Mouse (Mus musculus): Measurements from ENCODE around the gene Ugt1a6b.

The Ugt1a6b gene

DNA sequence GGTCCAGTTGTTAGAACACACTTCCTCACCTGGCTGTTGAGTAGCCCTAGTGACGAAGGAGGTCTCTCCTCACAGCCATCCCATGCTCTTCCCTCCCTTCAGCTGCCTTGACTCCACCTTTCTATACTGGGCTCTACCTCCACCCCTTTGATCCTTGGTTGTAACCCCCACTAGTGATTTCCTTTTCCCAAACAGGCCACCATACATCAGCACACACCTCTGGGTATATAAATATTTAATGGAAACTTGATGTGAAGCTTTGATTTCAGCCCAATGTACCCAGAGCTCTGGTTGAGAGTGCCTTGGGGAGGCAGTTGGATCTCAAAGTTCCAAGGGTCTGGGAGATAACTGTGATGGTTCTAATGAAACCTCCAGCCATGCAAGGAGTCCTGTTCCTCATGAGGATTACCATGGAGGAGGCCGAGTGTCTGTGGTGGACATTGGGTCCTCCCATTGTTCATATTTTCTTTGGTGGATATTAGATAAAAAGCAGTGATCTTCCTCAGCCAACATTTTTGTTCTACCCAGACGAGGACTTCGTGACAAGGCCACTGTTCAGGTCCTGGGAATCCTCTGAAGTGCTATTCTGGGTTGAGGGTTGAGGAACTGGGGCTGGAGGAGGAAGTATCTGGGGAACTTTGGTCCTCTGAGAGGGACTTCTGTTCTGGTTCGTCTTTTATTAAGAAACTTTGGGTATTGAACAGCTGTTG, 123.8 kb downstream of the Ugt1a6b start, which contains the start of gene Mroh2a:
Gene Mroh2a (plus strand): TSS at position 317 of the 710 bp plus-strand sequence.
- DNase-seq = no peak

DNA sequence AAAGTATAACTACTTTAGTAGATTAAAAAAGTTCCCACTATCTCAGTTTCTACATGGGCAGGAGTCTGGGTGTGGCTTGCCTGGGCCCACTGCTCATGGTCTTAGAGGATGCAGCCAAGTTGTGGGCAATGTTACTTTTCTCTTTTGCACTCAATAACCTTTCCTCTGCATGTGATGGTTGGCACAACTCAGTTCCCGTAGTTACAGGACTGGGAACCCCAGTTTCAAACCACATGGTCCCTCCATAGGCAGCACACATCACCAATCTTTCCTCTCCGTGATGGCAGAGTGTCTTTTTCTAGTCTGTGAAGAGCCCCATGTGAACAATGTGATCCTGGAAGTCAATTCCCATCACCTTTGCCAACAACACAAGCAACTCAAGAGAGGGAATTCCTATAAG, 124.4 kb downstream of the Ugt1a6b start:
- DNase-seq = no peak

- no peak for DNase-seq
Measured at GRCm38 (mm10) chr1:88228121-88228520, 125.1 kb downstream of the Ugt1a6b start.

GRCm38 (mm10) chr1:88229566-88229965, 126.5 kb downstream of the Ugt1a6b start:
- no peak for DNase-seq

- DNase-seq = no peak
Measured at GRCm38 (mm10) chr1:88229986-88230385, 126.9 kb downstream of the Ugt1a6b start.

GRCm38 (mm10) chr1:88230421-88230820, 127.4 kb downstream of the Ugt1a6b start:
- DNase-seq = no peak

GRCm38 (mm10) chr1:88230981-88231802, 128.1 kb downstream of the Ugt1a6b start:
- no peak for DNase-seq

DNA sequence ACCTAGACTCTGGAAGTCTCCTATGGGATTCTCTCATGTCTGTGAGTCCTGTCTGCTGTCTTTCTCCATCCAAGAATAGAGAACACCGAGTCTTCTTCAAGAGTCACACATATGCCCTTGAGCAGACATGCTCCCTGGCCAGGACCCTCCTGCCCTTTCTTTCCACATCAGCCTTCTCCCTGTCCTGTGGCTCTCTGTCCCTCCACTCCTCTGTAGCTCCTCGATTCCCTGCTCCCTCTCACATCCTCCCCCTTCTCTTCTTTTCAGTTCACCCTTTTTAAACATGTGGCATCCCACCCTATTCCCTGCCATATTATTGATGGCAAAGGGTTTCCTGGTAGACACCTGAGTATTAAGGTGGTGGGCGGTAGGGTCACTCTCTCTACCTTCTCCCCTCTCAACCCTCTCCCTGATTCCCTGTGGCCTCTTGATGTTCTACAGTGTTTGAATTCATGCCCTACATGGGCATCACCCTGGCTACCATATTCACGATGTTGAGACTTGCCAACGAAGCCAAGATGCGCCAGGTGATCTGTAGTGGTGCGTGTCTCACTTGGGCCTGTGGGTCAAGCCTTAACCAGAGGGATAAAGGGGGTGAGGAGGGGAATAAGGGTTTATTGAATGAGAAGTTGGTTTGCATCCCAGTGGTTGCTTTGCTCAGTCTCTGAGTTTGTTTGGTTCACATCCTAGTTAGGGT, 128.9 kb downstream of the Ugt1a6b start:
- no peak for DNase-seq

DNA sequence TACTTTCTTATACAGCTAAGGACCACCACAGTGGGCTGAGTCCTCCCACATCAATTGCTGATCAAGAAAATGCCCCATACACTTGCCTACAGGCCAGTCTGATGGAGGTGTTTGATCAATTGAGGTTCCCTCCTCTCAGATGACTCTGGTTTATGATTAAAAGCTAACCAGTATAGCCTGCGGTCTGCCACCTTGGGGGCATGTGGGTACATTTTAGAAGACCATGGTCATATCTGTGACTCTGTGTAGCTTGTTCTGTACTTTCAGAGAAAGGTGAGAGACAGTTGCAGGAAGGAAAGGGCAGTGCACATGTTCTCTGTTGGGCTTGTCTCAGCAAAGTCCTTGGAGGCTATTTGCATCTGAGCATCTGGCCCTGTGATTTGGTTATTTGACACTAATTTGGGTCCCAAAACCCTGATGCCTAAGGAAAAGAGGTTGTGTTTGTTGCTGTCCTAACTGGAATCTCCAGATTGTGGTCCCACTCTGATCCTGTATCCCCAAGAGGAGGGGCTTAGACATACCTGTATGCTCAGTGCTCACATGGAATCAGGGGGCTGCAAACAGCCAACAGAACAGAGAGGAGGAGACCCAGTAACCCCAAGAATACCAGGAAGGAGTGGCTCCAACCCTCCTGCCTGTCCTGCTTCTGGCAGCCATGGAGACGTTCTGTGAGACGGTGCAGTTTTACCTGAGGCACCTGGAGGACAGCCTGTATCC, 129.8 kb downstream of the Ugt1a6b start:
- no peak for DNase-seq

- DNase-seq = no peak
Measured at GRCm38 (mm10) chr1:88233421-88234247, 130.6 kb downstream of the Ugt1a6b start.

GRCm38 (mm10) chr1:88234248-88234610, 131.2 kb downstream of the Ugt1a6b start:
- DNase-seq = no peak

DNA sequence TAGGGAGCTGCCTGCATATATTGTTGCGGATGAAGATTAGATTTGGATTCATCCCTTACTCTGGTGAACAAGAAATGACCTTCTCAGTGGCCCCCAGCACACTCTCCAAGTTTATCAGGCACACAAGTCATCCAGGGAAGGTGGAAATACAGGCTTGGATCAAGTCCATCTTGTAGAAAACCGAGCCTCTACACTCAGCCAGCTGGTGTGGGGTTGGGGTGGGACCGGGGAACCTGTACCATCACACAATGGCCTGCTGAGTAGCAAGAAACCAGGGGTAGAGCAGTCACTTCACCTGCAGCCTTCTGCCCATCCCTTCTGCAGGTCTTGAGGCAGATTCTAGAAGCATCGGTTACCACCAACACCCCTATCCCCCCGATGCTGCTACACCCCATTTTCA, 131.6 kb downstream of the Ugt1a6b start:
- no peak for DNase-seq

- DNase-seq = no peak
Measured at GRCm38 (mm10) chr1:88235046-88235893, 132.2 kb downstream of the Ugt1a6b start.

GRCm38 (mm10) chr1:88235894-88236415, 132.9 kb downstream of the Ugt1a6b start:
- no peak for DNase-seq

GRCm38 (mm10) chr1:88237311-88237710, 134.3 kb downstream of the Ugt1a6b start:
- DNase-seq = no peak

- no peak for DNase-seq
Measured at GRCm38 (mm10) chr1:88238771-88239170, 135.7 kb downstream of the Ugt1a6b start.

GRCm38 (mm10) chr1:88240072-88240471, 137.0 kb downstream of the Ugt1a6b start:
- no peak for DNase-seq

DNA sequence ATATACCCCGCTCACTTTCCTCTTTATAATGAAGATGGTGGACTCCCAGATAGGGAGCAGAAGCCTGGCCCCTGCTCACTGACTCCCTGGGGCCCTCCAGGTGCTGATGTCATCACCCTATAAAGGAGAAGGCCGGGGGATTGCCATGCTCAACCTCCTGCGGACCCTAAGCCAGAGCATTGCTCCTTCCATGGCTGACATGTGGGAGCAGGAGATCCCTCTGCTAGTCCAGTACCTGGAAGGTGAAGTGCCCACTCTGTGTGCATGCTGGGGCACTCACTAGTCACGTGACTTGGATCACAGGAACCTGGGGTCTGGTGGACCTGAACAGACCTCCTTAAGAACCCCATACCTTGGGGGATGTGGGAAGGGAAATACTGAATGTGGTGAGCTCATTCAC, 137.5 kb downstream of the Ugt1a6b start:
- no peak for DNase-seq

- DNase-seq = no peak
Measured at GRCm38 (mm10) chr1:88243861-88244260, 140.8 kb downstream of the Ugt1a6b start.

DNA sequence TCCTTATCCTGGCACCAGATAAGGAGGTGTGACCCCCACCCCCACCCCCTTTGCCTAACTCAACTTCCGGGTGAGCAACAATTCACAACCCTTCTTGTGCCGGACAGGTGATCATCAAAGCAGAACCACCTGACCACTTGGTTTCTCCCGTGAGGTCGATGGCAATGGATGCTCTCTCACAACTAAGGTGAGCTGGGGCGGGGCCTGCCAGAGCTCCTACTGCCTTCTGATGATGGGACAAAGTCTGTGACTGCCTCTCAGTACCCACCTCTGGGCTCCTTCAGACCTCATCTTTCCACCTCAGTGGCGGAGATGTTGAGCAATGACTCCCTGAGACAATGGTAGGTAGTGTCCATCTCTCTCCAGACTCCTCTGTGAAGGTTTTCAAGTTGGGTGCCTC, 142.8 kb downstream of the Ugt1a6b start:
- DNase-seq = no peak

- no peak for DNase-seq
Measured at GRCm38 (mm10) chr1:88246386-88246785, 143.3 kb downstream of the Ugt1a6b start.
